Mouse (Mus musculus) ES-CJ7 (cell line): ENCODE measurements at regions not wholly inside any gene's neighbourhood (a gene's known extent, or its start where the extent isn't known, plus 50 kb on each side); places are given as distances from the start of the nearest gene placed in this dataset.

ENCODE experiments used
- DNase-seq: peaks from one replicate; pipeline ENCODE4 v3.0.0; 2011; ENCODE audit warnings: low read depth, low spot score

- DNase-seq, result no peak
These were observed 431.6 kb upstream of the Ubash3b start for GRCm38 (mm10) chr9:41592900-41593690.

GRCm38 (mm10) chr9:41592101-41592500 lies 430.6 kb upstream of the Ubash3b start:
- DNase-seq, result no peak

GRCm38 (mm10) chr9:41590164-41590563 lies 428.7 kb upstream of the Ubash3b start:
- DNase-seq, result no peak

- DNase-seq, result no peak
These were observed 427.2 kb upstream of the Ubash3b start for GRCm38 (mm10) chr9:41588466-41589425.

- DNase-seq, result no peak
These were observed 426.3 kb upstream of the Ubash3b start for GRCm38 (mm10) chr9:41587762-41588161.

GRCm38 (mm10) chr9:41586966-41587570 lies 425.6 kb upstream of the Ubash3b start:
- DNase-seq, result no peak

GRCm38 (mm10) chr9:41586291-41586690 lies 424.8 kb upstream of the Ubash3b start:
- no peak for DNase-seq

GRCm38 (mm10) chr9:41585771-41586170 lies 424.3 kb upstream of the Ubash3b start:
- DNase-seq, result no peak

- no peak for DNase-seq
These were observed 423.5 kb upstream of the Ubash3b start for GRCm38 (mm10) chr9:41585012-41585411.

GRCm38 (mm10) chr9:41583711-41584329 lies 422.3 kb upstream of the Ubash3b start:
- no peak for DNase-seq

- DNase-seq, result no peak
These were observed 421.8 kb upstream of the Ubash3b start for GRCm38 (mm10) chr9:41583276-41583675.

GRCm38 (mm10) chr9:41582711-41583236 lies 421.3 kb upstream of the Ubash3b start:
- DNase-seq, result no peak

- DNase-seq, result no peak
These were observed 420.7 kb upstream of the Ubash3b start for GRCm38 (mm10) chr9:41582171-41582570.

- DNase-seq, result no peak
These were observed 420.2 kb upstream of the Ubash3b start for GRCm38 (mm10) chr9:41581741-41582140.

GRCm38 (mm10) chr9:41581152-41581551 lies 419.7 kb upstream of the Ubash3b start:
- DNase-seq, result peak; percentile 19

- peak; percentile 37 for DNase-seq
These were observed 419.1 kb upstream of the Ubash3b start for GRCm38 (mm10) chr9:41580611-41581041.

- DNase-seq, result no peak
These were observed 418.6 kb upstream of the Ubash3b start for GRCm38 (mm10) chr9:41580067-41580466.

GRCm38 (mm10) chr9:41579107-41580014 lies 417.9 kb upstream of the Ubash3b start:
- peak; percentile 36 for DNase-seq

- no peak for DNase-seq
These were observed 417.0 kb upstream of the Ubash3b start for GRCm38 (mm10) chr9:41578221-41579106.
